Mouse (Mus musculus) ovary, postnatal 14 days (tissue): Measurements from ENCODE around the gene Slc6a4.

Experiments
- DNase-seq: peaks from one replicate; pipeline ENCODE4 v3.0.0; 2022; ENCODE audit warnings: low spot score

Slc6a4 gene

DNA sequence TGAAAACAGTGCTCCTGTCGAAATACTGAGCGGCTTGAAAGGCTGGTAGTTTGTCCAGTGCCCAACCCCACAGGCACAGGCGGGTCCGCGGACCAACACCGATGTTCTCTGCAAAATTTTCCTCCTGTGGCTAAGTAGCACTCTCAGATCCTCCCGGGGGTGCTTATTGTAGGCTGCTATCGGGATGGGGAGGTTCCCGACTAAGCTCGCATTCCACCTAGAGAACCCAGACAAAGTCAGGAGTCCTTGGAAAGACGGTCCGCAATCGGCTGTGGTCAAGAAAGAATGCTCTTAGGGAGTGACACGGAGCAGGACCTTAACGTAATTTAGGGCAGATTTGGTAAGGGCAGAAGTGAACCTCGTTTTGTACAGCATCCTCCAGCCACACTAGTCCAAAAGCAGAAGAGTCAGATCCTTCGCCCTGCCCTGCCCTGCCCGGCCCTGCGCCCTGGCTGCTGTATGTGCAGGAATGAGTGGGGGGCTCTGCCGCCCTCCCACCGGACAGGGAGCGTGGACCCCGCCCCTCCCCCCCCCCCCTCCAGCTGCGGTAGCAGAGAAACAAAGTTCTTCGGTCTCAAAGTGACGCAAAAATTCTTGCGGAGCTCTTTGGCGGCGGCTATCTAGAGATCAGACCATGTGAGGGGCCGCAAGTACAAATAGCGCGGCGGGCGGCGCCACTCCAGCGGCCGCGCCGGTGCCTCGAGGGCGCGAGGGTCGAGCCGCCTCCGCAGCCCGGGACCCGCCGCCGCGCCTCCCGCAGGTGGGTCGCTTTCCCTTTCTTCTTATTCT is at the start of gene Slc6a4:
Gene Slc6a4 (plus strand): TSS at position 688 of the 789 bp plus-strand sequence.
- no peak for DNase-seq

GRCm38 (mm10) chr11:76953536-76953935 is 44.9 kb upstream of the Slc6a4 start:
- DNase-seq, result no peak

DNA sequence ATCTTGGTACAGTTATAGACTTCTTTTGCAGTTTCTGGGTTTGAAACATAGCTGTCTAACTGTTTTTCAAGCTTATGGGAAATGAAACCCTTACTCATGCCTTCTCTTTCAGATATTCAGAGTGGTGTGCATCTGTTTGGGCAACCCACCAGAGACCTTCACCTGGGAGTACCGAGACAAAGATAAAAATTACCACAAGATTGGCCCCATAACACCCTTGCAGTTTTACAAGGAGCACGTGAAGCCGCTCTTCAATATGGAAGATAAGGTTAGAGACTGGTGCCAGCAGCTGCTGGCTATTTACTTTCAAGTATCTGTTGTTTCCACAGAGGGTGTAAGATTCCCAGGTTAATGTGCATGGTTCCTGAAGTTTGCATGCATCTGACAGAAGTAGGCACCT is 32.7 kb upstream of the Slc6a4 start:
- no peak for DNase-seq

- no peak for DNase-seq
Observed at GRCm38 (mm10) chr11:76970328-76970727, 28.1 kb upstream of the Slc6a4 start.

DNA sequence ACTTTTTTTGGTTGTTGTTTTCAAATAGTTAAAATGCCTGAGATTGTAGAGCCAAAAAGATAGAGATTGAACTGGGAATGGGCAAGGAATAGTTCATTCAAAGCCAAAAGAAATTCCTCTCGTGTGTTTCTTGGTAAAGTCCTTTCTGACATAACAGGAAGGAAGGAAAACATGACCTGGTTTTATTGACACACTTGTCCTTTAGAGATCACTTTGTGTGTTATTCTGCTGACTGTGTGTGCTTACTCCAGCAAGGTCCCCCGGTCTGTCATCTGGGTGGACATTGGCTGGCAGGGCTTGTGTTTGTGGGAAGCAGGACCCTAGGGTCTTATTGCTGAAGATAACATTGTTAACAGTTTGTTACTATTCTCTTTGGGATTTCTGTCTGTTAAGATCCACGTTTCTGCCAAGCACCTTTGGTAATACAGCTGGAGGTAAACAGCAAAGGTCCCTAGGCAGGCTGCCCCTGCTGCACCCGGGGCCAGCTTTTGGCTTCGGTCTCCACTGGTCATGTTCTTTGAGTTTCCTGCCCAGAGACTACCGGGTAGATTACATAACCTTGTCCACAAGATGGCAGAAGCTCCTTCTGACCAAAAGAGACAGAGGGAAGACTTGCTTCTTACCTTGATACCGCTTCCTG is 23.6 kb upstream of the Slc6a4 start:
- no peak for DNase-seq

DNA sequence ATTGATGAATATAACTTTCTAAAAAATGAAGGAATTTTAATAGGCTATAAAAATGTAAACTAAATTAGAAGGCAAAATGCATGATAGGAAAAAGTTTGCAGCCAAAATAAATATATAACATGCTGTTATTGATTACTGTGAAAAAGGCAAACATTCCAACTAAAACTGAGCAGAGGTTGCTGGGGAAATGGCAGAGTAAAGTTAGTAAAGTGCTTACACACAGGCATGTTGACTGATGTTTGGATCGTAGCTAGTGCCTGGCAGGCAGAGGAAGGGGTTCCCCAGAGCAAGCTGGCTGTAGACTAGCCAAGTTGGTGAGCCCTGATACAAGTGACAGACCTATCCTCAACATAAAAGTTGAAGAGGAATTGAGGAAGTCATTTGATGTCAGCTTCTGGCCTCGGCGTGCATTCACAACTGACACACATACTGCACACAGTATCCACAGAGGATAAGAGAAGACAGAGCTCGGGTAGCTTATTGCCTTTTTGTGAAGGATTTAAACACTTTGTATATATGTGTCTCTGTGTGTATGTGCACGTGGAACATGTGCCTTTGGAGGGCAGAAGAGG is 16.7 kb upstream of the Slc6a4 start:
- DNase-seq, result no peak

DNA sequence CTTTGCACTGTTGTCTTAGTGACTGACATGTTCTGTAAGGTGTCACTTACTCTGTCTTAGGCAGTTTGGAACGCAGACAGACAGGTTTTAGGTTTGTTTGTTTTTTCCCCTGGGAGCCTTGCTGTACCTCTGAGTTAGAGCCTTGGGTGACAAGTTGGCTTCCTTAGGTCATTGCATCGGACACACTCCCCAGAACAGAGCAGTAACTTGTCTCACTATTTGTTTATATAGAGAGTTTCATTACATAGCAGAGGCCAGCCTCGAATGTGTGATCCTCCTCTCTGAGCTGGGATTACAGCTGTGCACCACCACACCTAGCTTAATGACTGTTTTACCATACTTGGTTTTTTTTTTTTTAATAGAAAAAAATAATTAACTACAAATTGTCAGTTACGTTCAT is 16.0 kb upstream of the Slc6a4 start:
- DNase-seq, result no peak

- DNase-seq, result no peak
Observed at GRCm38 (mm10) chr11:76983641-76984040, 14.8 kb upstream of the Slc6a4 start.

- DNase-seq, result no peak
Observed at GRCm38 (mm10) chr11:76984173-76984572, 14.2 kb upstream of the Slc6a4 start.

DNA sequence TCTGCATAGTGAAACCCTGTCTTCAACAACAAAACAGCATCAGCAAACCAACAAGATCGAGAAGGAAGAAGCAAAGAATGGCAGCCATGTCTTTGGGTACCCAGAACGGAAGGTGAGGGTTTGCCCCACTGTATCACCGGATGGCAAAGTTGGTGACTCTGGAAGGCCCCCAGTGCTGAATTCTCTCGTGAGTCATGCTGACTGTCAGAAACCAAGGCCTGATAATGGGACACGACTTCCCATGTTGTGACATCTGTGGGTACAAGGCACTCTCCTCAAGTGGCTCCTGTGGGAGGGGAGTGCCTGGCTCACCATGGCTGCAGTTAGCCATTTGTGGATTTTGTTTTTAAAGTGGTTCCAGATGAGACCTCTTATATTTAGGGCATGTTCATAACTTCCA is 7.6 kb upstream of the Slc6a4 start:
- DNase-seq, result no peak

DNA sequence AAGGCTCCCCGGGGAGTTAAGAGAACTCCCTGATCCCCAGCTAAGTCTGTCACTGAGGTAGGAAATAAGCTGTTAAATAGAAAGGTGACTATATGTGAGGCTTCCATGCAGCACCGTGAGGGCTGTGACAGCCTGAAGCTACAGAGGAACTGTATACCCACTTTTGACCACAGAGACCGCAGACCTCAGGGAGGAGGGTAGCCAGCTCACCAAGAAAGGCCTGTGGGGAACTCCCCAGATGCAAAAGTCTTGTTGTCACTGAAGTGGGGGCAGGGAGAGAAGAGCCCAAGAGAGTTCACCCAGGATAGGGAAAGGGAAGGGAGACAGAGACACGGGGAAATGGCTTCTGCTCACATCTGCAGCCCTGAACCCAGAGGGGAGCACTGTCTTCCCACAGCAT is 5.5 kb upstream of the Slc6a4 start:
- no peak for DNase-seq

- no peak for DNase-seq
Observed at GRCm38 (mm10) chr11:76995966-76996672, 2.3 kb upstream of the Slc6a4 start.

DNA sequence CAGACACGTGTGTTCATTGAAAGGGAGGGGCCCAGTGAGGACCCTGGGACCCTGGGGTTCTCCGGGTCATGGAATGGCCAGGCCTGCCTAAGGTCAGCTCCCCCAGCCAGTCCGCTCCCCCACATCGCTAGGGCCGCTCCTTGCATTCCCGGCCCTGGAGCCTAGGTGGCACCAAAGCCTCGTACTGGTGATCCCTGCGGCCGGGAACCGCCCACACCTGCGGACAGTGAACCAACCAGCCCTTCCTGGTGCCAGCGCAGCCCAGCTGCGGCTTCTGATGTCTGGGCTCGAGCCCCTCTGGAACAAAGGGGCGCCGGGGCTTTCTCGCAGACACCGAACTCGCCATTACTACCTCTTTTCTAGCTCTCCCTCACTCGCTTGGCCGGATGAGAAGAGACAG is 1.1 kb upstream of the Slc6a4 start:
- DNase-seq, result peak; percentile 74

- no peak for DNase-seq
Observed at GRCm38 (mm10) chr11:76998705-76999226, 363 bp downstream of the Slc6a4 start.

GRCm38 (mm10) chr11:77000741-77001140 is 2.3 kb downstream of the Slc6a4 start:
- DNase-seq, result no peak

- DNase-seq, result no peak
Observed at GRCm38 (mm10) chr11:77002361-77002760, 4.0 kb downstream of the Slc6a4 start.

DNA sequence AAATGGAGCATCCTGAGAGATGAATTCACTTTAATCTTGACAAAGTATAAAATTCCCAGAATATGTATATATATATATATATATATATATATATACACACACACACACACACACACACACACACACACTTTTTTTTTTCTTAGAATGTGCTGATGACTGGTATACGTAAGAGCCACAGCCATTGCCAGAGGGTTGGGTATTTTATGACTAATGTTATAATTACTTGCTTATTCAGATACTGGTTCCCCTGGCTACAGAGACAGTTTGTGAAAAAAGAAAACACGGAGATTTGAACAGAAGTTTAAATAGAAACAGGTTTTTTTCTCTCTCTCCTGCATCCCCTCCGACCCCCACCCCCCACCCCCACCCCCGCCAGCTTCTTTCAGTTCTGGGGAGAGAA is 7.5 kb downstream of the Slc6a4 start:
- no peak for DNase-seq

DNA sequence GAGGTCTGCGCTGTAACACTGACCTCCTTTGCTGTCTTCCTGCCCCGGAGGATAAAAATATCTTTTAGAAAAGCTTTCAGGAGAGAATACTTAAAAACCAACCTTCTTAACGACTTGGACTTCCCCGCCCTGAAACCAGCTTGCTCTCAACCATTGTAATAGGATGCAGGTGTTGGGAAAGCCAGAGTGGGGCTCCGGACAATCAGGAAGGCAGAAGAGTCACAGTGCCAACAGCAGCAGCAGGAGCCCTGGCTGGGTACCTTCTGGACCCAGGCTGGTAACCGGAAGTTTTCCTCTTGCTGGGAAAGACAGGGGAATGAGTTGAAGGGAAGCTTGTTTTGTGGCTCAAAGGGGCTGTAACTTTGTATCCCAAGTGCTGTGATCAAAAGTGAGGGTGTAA is 8.2 kb downstream of the Slc6a4 start:
- DNase-seq, result no peak

- no peak for DNase-seq
Observed at GRCm38 (mm10) chr11:77009069-77010025, 10.9 kb downstream of the Slc6a4 start.

GRCm38 (mm10) chr11:77010762-77011475 is 12.5 kb downstream of the Slc6a4 start:
- DNase-seq, result no peak

DNA sequence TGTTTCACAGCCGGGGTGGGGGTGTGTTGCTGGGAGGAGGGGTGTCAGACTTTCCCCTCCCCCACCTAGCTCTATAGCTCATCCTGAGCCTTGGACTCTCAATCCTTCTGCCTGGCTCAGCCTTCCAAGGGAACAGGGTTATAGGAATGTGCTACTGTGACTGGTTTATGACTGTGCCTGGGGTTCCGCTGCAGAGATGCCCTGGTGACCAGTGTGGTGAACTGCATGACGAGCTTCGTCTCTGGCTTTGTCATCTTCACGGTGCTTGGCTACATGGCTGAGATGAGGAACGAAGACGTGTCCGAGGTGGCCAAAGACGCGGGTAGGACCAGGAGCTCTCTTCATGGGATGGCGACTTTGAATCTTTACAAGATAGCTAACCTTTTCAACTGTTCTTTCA is 19.6 kb downstream of the Slc6a4 start:
- no peak for DNase-seq
